Mouse (Mus musculus): ENCODE measurements around the gene Ndufaf1.

GRCm38 (mm10) chr2:119636781-119637180 lies 25.8 kb downstream of the Ndufaf1 start:
- TF ChIP-seq EP300 (IDR thresholded peaks at IDR 0.05; ENCODE audit: insufficient read depth, low read depth, low read length) (no peak), CTCF (IDR thresholded peaks at IDR 0.05) (no peak), POLR2A (IDR thresholded peaks at IDR 0.05; ENCODE audit: insufficient read depth, low read depth, low read length) (no peak)

Measured in heart, adult 2 months (tissue).